Mouse (Mus musculus) CH12.LX (cell line): ENCODE results near the gene Kank1.

Source experiments
- CHD1 ChIP-seq: IDR thresholded peaks from 2 replicates; pipeline ENCODE4 v1.6.1; 2012; ENCODE audit warnings: low read depth, low read length, improper control_type of control experiment, inconsistent platforms
- CTCF ChIP-seq, 2 experiments: IDR thresholded peaks in 1 of 2; conservative IDR thresholded peaks in 1 of 2; 2 replicates each; pipeline ENCODE4 v1.5.1; 2011 to 2012; ENCODE audit warnings: low read depth in 2 of 2, low read length in 2 of 2, improper control_type of control experiment in 1 of 2, inconsistent platforms in 1 of 2, mild to moderate bottlenecking in 1 of 2, moderate library complexity in 1 of 2
- EP300 ChIP-seq: IDR thresholded peaks from 2 replicates; pipeline ENCODE4 v1.6.1; 2011; ENCODE audit warnings: low read length, improper control_type of control experiment
- ETS1 ChIP-seq: conservative IDR thresholded peaks from 2 replicates; pipeline ENCODE4 v1.6.1; 2012; ENCODE audit warnings: low read depth, mild to moderate bottlenecking, inconsistent platforms, low read length, improper control_type of control experiment, moderate library complexity
- KAT2A ChIP-seq: IDR thresholded peaks from 2 replicates; pipeline ENCODE4 v1.6.1; 2012; ENCODE audit warnings: low read length, improper control_type of control experiment, inconsistent platforms; ENCODE audit not compliant: insufficient replicate concordance
- POLR2A ChIP-seq: IDR thresholded peaks from 2 replicates; pipeline ENCODE4 v1.6.1; 2011; ENCODE audit warnings: low read depth, mild to moderate bottlenecking, improper control_type of control experiment, low read length

- TF ChIP-seq CHD1 (no peak), CTCF (conservative IDR thresholded peaks at IDR 0.05 in 1 of 2, IDR thresholded peaks at IDR 0.05 in 1 of 2; ENCODE audit: low read depth in 2 of 2, low read length in 2 of 2) (no peak), EP300 (no peak), POLR2A (no peak), KAT2A (no peak), ETS1 (no peak)
These were observed 88.6 kb downstream of the Kank1 start for GRCm38 (mm10) chr19:25325113-25326001.
